Mouse (Mus musculus): Measurements from ENCODE around the gene Cenpa.
"Not testable (repeated sequence)": the region's sequence is repeated elsewhere in the genome, so short reads cannot be mapped to it uniquely, and the experiment has no call there.

Gene Cenpa

DNA sequence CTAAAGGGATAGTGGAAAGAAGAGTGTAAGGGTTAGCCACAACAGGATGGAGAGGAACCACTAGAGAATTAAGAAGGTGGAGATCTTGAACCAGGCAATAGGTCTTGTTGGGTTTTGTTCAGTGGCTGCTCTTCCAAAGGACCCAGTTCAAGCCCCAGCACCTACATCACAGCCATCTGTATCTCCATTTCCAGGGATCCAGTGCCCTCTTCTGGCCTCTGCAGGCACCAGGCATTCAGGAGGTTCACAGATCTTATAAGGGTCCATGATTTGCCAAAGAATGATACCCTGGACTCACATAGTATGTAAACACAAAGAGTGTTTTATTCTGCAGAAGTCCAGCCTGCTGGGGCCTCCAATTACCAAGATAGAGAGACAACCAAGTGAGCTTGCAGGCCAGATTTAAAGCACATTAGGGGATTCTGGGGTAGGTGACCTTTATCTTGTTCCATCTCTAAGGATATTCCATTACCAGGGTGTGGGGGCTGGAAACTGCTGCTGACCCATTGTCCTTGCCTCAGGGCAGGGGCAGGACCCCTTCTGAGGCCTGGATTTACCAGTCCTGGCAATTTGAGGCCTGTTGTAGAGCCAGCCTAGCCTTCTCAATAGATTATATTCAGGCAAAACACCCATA lies 16.5 kb downstream of the Cenpa start:
- no peak for DNase-seq

- DNase-seq, result no peak
These were observed 17.4 kb downstream of the Cenpa start for GRCm38 (mm10) chr5:30683993-30684392.

DNA sequence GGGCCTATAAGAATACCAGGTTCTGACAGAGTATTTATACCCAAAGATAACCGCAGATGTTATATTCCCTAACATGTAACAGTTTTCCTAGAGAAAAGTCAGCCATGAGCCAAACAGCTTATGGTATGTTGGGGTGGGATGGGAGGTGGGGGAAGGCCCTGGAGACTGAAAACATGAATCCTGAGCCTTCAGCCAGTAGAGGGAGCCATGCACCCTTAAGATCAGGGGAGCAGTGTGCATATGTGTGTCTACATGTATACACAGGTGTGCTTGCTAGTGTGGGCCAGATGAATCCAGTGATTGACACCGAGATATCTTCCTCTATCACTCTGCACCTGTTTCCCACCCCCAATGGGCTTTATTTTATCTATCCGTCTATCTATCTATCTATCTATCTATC lies 20.2 kb downstream of the Cenpa start:
- no peak for DNase-seq

DNA sequence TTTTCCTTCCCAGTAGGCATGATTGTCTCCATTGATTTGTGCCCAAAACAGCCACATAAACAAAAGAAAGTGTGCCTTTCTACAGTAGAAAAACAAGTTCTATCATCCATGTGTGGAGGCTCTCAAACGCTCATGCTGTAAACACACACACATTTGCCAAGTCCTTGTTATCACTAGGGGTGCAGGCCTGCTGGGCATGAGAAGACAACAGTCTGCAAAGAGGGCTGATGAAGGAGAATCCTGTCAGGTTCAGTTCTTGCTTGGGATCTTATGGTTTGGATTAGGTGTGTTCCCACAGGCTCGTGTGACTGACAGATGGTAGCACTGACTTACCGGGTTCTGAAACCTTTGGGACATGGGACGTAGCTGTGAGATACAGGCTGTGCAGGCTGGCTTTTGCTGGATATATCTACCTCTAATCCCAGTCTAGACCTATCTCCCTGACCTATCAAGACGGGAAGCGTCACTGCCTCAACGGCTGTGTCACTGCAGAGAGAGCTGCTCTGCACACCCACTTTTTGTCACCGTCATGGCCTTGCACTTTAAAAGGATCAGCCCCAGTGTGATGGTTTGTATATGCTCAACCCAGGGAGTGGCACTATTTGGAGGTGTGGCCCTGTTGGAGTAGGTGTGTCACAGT lies 33.9 kb downstream of the Cenpa start:
- no peak for DNase-seq

- DNase-seq, result not testable (repeated sequence)
These were observed 34.8 kb downstream of the Cenpa start for GRCm38 (mm10) chr5:30701373-30701772.

- DNase-seq, result no peak
These were observed 35.3 kb downstream of the Cenpa start for GRCm38 (mm10) chr5:30701866-30702265.

- peak; percentile 82 for DNase-seq
These were observed 43.3 kb downstream of the Cenpa start for GRCm38 (mm10) chr5:30709744-30710383.

DNA sequence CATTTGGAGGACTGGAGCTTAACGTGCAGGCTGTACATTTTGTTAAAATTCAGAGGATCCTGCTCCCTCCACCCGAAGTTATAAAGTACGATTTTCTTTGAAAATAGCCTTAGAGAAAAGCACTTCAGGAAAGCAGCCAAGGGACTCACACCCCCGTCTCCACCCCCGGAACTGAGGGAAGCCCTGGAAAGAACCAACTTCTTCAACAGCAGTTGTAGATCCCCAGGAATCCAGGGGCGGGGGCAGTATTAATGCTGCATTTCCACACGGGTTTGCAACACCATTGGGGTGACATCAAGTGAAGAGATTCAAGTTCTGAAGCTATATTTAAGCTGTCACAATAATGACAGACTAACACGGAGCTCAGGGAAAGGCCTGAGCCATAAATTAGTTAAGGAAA lies 43.9 kb downstream of the Cenpa start:
- peak; percentile 46 for DNase-seq

- DNase-seq, result peak; percentile 96
These were observed 44.8 kb downstream of the Cenpa start, which contains the start of gene Dpysl5 for GRCm38 (mm10) chr5:30711147-30712001. Gene Dpysl5, plus strand, starts transcription at chr5:30711564.

- DNase-seq, result peak; percentile 37
These were observed 45.4 kb downstream of the Cenpa start for GRCm38 (mm10) chr5:30712002-30712390.

DNA sequence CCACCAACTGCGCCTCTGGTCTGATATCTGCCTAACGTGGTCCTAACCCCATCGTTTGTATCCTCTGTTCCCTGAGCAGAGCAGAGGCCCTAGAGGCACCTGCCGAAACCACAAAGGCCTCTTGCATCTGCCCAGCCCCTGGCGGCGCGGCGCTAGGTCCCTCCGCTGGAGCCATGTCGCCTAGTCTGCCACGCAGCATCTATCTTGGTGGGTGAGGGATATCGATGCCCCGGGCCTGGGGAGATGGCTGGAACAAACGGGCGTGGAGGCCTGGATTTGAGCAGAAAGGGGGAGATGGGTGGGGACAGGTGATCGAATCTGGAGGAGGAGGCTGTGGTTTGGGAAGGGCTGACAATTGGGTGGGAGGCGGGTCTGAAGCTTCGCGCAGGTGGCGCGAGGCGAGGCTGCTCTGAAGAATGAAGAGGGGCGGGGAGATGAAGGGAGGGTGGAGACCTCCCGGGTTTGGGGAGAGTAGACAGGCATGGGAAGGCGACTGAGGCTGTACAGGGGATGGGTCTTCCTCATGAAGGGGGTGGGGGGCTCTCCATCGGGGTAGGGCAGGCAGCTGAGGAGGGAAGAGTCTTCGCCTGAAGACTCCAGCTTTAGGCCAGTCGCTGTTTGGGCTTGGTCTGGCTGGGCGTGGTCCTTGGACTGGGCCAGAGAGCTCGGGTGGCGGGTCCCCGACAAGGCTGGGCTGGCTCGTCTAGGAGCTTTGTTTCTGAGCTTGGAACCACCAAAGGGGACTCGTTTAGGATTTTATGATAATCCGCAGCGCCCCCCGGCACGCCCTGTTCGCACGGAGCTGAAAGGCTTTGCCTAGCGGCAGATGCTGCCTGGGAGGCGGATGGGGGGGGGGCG lies 46.1 kb downstream of the Cenpa start:
- DNase-seq, result peak; percentile 42

- DNase-seq, result peak; percentile 51
These were observed 46.7 kb downstream of the Cenpa start for GRCm38 (mm10) chr5:30713299-30713675.

GRCm38 (mm10) chr5:30713691-30714090 lies 47.1 kb downstream of the Cenpa start:
- no peak for DNase-seq

GRCm38 (mm10) chr5:30716311-30716710 lies 49.7 kb downstream of the Cenpa start:
- DNase-seq, result no peak

- DNase-seq, result no peak
These were observed 50.9 kb downstream of the Cenpa start for GRCm38 (mm10) chr5:30717506-30717905.

- DNase-seq, result no peak
These were observed 51.6 kb downstream of the Cenpa start for GRCm38 (mm10) chr5:30717991-30718703.

GRCm38 (mm10) chr5:30721935-30722334 lies 55.4 kb downstream of the Cenpa start:
- DNase-seq, result no peak

All from cerebellum, adult 11-12 months (tissue).